Mouse (Mus musculus): ENCODE data around the gene Slc25a25. TPM values are rescaled to one million over a fixed set of nuclear protein-coding genes. Genes with fewer than 3 reads are reported as not detected.

The Slc25a25 gene
- total RNA-seq, 2 experiments from 2014 or later: 2.1 to 4.2 TPM

DNA sequence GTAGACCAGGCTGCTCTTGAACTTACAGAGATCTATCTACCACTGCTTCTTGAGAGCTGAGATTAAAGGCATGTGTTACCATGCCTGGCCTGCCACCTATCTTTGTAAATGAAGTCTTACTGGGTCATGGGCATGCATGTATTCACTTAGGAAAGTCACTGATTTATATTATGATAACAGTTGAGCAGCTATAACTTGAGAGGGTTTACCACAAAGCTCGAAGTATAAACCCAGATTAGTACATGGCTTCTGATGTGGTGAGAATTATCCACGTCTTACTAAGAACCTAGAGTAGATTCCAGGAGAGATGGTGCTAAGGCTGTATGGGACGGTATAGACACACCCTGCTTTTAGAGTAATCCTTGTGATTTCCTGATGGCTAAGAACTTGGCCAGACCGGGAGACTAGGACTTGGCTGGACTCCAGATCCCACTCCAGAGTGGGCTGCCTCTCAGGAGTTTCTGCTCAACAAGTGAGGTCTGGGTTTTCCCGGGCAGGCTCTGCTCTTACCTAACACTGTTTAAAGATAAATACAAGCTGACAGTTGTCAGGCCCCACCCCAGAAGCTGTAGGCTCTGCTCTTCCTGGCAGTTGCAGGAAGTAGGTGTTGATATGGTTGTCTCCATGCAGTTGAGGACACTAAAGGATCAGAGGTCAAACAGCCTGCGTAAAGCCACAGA, 13.1 kb upstream of the Slc25a25 start:
- no peak for ATAC-seq (replicated peaks; ENCODE audit: low FRiP score, poor library complexity, severe bottlenecking)

DNA sequence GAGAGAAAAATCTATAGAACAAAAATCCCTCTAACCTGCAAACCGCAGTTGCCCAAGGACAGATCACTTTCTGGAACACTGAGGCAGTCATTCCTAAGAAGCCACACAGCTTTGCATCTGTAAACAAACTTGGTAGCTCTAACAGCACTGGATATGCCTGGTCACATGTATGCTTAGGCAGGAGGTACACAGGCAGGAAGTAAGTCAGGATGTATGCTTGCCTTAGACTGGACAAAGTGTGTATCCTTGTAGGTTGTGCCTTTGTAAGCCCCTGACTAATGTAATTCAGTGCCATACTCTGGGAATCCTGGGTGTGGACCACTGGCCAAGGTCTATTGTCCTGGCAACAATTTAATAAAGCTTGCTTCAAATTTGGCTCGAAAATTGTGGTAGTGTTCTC, 12.5 kb upstream of the Slc25a25 start:
- ATAC-seq (replicated peaks; ENCODE audit: low FRiP score, poor library complexity, severe bottlenecking): no peak

DNA sequence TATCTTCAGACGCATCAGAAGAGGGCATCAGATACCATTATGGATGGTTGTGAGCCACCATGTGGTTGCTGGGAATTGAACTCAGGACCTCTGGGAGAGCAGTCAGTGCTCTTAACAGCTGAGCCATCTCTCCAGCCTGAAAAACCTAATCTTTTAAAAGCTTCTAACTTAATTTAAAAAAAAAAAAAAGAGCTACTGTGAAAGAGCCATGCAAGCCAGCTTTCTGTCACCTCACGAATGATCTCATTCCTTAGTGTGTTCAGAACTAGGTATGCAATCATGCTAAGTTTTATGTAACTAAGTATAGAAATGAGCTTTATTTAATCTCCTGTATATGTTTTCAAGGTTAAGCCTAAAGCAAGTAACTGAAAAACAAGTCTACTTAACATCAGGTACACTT, 8.4 kb upstream of the Slc25a25 start:
- no peak for ATAC-seq (replicated peaks; ENCODE audit: low FRiP score, poor library complexity, severe bottlenecking)

DNA sequence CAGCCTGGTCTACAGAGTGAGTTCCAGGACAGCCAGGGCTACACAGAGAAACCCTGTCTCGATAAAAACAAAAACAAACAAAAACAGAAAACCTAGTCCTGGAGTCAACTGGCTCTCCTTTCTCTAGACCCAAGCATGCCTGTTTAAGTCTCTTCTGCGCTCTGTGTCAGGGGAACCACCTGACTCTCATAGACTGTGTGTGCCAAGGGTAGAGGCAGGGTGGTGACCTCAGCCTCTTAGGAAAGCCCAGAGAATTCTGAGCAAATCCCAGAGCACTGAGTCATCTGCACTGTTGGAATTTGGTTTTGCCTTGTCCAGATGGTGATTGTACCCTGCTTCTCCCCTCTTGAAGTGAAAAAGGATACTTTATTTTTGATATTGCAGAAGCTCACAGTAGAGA, 7.1 kb upstream of the Slc25a25 start:
- ATAC-seq (replicated peaks; ENCODE audit: low FRiP score, poor library complexity, severe bottlenecking): no peak

DNA sequence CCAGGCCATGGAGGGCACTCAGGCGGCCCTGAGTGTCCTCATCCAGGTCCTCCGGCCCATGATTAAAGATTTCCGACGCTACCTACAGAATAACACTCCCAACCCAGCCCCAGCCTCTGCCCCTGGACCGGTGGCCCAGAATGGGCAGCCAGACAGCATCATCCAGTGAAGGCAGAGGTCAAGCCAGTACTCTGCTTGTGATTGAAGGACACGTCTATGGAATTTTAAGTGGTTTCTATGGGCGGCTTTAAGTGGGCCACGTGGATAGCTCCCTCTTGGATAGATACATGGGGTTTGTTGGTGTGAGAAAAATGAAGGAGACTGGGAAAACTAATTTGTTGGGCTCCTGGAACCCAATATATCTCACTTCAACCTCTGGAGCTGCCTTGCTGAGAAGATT, 3.9 kb upstream of the Slc25a25 start:
- ATAC-seq (replicated peaks; ENCODE audit: low FRiP score, poor library complexity, severe bottlenecking): no peak

DNA sequence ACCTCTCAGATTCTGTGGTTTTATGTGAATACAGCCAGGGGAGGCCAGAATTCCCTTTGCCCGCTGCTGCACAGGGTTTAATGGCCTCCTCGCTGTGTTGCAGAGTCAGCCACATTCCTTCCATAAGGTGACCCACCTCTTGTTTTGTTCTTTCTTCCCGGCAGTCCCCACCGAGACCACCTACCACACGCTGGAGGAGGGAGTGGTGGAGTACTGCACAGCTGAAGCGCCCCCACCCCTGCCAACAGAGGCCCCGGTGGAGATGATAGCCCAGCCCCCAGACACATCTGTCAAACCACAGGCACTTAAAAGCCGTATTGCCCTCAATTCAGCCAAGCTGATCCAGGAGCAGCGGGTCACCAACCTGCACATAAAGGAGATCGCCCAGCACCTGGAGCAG, 3.4 kb upstream of the Slc25a25 start:
- no peak for ATAC-seq (replicated peaks; ENCODE audit: low FRiP score, poor library complexity, severe bottlenecking)

DNA sequence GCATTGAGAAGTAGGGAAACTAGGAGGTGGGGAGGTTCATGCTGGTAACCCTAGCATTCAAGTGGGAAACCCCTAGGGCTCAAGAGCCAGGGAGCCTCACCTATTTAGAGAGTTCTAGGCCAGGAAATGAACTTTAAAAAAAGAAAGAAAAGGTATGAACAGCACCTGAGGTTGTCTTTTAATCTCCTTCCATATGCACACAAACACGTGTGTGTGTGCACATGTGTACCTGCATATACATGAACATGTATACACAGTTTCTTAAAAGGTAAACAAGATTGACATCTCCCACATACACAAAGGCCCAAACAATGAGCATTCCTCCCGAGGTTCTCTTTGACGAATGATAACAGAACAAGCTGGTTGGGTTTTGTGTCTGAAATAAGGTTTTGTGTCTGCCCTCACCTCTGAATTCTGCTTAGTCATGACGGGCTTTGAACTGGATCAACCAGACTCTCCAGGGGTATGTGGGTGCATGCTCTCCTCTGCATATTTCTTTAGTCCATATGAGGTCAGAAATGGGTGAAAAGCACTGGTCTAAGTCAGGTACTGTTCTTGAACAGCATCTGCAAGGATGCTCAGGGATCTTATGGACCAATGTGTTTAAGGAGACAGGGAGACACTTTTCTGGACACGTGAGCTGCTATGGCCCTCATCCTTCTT, 2.5 kb upstream of the Slc25a25 start:
- no peak for ATAC-seq (replicated peaks; ENCODE audit: low FRiP score, poor library complexity, severe bottlenecking)

DNA sequence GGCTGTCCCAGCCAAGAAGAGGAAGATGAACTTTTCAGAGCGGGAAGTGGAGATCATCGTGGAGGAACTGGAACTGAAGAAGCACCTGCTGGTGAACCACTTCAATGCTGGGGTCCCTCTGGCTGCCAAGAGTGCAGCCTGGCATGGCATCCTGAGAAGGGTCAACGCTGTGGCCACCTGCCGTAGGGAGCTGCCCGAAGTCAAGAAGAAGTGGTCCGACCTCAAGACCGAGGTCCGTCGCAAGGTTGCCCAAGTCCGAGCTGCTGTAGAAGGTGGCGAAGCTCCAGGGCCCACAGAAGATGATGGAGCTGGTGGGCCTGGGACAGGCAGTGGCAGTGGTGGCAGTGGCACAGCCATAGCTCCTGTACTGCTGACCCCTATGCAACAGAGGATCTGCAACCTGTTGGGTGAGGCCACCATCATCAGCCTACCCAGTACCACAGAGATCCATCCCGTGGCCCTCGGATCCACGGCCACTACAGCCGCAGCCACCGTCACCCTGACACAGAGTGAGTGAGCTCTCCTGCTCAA, 1.3 kb upstream of the Slc25a25 start:
- peak; percentile 1; the same call in 1 of the 2 replicates for ATAC-seq (replicated peaks; ENCODE audit: low FRiP score, poor library complexity, severe bottlenecking)

DNA sequence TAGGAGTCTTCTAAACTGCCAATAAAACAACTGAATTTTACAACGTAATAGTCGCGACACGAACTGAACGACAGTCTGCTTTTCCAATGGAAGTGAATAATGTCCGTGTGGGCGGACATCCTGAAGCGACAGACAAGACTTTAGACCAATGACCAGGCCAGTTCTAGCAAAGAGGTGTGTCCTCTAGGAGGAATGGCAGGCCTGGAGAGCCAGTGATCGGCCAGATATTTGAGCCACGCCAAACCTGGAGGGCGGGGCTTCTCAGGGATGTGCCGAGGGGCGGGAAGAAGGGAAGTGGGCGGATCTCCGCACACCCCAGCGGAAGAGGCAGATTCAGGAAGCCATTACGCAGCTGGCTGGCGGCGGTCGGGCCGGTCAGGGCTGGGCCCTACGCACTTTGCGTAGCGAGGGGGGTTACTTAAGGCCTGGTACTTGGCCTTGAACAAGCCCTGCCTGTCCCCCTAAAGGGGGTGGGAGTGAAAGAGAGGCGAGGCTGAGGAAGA, 676 bp upstream of the Slc25a25 start:
- peak; percentile 90 for ATAC-seq (replicated peaks; ENCODE audit: low FRiP score, poor library complexity, severe bottlenecking)

DNA sequence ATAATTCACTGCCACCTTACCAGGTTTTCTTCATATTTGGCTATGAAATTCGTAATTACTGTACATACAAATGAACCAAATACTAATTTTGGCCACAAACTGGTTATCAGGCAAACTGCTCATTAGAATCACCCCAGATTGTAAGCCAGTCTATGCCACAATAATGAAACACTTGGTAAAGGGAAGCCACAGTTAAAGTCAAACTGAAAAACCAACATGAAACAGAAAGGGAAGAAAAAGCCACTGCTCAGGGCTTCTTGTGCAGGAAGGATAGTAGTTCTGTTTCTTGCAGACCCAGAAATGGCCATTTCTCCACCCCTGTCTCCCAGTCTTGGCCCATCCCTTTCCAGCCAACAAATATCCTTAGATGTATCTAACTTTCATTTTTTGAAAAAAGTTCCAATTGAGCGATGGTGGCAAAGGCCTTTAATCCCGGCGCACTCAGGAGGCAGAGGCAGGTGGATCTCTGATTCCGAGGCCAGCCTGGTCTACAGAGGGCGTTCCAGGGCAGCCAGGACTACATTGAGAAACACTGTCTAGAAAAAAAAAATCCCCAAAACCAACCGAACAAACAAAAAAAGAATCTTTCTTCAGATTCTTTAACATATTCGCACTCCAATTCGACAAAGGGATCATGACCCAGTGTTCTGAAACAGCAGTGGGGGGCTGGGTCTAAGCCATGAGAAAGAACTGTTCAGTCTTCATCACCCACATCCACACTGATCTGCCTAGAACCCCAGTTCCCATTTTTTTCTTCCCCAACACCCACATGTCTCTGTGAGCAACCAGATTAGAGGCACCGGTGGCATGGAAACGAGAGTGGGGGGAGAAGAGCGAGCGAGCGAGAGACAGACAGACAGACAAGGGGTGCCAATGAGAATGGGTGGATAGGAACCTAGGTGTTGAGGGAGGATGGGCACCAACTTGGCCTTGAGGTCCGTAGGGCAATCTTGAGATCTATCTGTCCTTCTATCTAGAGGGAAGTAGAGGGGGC, 1.2 kb downstream of the Slc25a25 start, which contains the start of gene Naif1:
TSS of gene Naif1 (plus strand) at position 697 of the 994 bp plus-strand sequence.
- no peak for ATAC-seq (replicated peaks; ENCODE audit: low FRiP score, poor library complexity, severe bottlenecking)

DNA sequence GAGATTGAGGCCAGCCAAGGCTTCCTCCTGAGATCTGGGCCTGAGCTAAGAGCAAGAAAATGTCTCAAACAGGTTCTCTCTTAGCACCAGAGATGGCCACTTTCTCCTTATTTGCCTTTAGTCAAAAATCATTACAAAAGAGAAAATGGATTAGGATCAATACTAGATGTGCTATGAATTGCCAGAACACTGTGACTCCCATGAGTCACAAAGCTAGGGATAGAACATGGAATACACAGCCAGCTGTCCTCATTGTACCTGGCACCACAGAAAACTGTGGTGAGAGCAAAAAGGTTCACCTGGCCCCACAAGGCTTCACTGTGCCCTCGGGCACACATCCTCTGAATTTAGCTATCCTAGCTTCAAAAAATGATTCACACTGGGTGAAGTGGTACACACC, 2.8 kb downstream of the Slc25a25 start:
- ATAC-seq (replicated peaks; ENCODE audit: low FRiP score, poor library complexity, severe bottlenecking): no peak

DNA sequence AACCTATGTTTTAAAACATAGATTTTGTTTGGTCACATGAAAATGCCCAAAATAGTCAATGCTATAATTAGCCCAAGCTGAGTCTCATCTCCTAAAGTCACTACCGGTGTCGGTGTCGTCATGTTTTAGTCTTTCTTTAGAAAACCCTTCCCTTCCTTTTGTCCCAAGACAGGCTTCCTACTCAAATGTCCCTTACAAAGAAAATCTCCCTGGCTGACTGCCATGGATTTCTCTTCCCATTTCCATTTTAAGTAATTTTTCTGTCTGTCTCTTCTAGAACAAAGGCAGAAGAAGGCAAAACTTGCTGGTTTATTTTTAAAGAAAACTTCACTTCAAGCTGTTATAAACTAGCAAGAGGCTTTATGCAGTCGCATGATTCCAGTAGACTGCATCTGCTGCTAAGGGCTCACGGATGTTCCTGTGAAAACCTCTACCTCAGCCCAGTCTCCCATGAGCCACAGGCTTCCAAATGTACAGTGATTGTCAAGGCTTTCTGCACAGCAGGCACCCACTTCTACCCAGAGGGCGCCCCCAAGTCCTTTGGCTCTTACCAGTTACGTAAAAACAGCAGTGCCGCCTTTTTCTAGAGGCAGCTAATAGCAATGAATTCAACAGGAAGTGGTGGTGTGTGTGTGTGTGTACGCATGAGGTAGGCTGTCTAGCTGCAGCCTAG, 3.8 kb downstream of the Slc25a25 start:
- no peak for ATAC-seq (replicated peaks; ENCODE audit: low FRiP score, poor library complexity, severe bottlenecking)

DNA sequence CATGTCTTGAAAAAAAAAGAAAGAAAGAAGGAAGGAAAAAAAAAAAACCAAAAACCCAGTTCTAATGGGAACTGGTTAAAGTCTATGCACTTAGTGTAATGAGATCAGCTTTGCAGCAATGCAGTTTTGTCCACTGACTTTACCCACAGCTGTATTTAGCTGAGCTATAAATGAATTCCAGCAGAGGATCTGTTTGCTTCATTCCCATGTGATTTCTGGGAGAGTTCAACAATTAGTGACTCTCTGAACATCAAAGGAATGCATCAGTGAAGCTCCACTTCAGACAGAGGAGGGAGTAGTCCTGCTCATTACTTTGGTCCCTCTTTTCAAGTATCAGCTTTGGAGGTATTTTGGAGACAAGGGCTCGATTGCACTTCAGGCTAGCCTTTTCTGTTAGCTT, 5.7 kb downstream of the Slc25a25 start:
- no peak for ATAC-seq (replicated peaks; ENCODE audit: low FRiP score, poor library complexity, severe bottlenecking)

DNA sequence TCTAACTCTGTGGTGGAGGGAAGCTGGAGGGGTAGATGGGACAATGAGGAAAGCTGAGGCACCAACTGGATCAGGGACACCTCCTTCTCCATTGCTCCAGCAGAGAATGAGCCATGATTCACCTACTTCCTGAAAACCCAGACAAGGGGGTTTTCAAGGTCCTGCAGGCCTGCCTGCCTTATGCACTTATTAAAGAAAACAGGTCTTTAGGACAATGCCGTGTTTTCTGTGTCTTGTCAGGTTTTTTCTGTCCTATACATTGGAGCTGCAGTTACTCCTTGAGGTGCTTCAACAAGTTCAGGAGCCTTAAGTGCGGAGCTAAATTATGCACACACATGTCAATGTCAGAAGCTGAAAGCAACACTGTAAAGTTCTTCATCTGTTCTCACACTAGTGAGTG, 9.7 kb downstream of the Slc25a25 start:
- ATAC-seq (replicated peaks; ENCODE audit: low FRiP score, poor library complexity, severe bottlenecking): no peak

DNA sequence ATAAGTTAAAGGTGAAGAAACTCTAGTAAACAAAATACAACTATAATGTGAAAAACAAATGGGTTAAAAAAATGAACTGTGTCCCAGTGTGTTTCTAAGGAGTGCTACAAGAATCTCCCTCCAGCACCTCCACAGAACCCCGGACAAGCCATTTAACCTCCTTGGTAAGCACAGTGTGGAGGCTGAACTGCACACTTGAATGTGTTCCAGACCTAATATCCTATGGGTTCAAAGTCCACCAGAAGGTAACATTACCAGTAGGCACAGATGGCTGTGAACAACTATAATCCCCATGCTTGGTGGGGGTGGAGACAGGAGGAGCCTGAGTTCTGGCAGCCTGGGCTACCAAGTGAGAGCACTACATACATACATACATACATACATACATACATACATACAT, 10.6 kb downstream of the Slc25a25 start:
- ATAC-seq (replicated peaks; ENCODE audit: low FRiP score, poor library complexity, severe bottlenecking): no peak

DNA sequence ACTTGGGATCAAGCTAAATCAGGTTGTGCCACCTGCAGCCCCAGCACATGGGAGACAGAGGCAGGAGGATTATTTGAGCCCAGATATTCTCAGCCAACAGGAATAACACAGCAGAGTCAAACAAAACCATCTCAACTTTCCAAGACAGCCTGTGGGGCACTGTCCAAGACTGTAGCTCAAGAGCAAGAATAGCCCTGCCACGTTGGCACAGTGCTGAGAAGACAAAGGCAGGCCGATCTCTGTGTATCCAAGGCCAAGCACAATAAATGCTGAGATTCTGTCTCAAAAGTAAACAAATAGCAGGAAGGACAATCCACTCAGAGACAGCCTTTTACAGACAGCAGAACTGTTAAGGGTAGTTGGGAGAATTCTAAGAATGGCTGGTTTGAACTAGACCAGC, 11.1 kb downstream of the Slc25a25 start:
- no peak for ATAC-seq (replicated peaks; ENCODE audit: low FRiP score, poor library complexity, severe bottlenecking)

DNA sequence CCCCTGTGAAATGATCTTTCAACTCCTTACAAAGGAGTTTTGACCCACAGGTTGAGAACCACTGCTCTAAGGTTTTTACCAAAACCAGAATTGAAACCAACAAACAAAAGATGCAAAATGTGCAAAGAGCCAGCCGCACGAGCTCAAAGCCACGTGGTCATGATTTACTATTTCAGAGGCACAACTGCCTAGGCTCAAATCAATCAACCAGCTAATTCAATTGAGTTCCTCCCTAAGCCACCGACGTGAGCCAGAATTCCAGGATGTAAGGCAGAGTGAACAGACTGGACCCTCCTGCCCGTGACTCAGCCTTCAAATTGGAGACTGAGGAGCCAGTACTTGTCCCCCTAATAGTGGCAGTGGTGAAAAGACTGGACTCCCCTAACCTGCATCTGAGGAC, 12.1 kb downstream of the Slc25a25 start:
- ATAC-seq (replicated peaks; ENCODE audit: low FRiP score, poor library complexity, severe bottlenecking): no peak

DNA sequence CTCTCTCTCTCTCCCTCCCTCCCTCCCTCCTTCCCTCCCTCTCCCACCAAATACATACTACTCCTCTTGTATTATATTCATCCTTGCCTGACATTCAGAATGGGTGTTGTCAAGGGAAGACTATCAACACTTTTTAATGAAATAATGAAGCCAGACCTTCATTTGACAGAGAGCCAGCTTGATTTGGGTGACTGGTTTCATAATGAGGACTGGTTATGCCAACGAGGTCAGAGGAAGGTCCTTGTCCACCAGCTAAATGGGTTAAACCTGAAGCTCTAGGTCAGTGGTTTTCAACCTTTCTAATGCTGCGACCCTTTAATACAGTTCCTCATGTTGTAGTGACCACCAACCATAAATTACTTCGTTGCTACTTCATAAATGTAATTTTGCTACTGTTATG, 12.5 kb downstream of the Slc25a25 start:
- no peak for ATAC-seq (replicated peaks; ENCODE audit: low FRiP score, poor library complexity, severe bottlenecking)

DNA sequence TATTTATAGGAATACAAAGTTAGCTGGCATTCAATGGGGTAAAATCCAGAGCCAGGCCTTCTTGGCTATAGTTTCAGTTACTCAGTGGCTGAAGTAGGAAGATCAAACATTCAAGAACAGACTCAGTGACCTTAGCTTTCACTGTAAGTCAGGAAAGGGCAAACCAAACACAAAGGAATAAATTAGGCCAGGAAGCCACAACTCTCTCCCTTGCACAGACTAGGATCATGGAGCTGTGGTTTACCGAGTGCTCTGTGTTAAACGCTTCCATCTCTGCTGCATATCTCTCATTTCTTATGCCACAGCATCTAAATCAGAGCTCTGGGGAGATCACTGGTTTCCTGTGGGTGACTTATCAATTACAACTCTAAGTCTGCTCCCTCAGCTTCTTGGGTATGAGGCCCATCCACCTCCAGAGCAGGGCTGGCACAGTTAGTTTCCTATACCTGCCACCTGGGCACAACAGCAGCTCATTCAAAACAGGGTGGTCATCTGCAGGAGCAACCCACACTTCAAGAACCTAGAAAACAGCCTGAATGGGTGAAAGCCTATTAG, 13.6 kb downstream of the Slc25a25 start:
- no peak for ATAC-seq (replicated peaks; ENCODE audit: low FRiP score, poor library complexity, severe bottlenecking)
